Mouse (Mus musculus) ES-E14 (cell line): ENCODE data around the gene Pabpn1.

Experiments
- CHD2 ChIP-seq: IDR thresholded peaks from 2 replicates; pipeline ENCODE4 v1.6.1; 2014; ENCODE audit warnings: mild to moderate bottlenecking, low read depth, low read length, inconsistent platforms
- HCFC1 ChIP-seq: IDR thresholded peaks from 2 replicates; pipeline ENCODE4 v1.6.1; 2012; ENCODE audit warnings: low read length, inconsistent platforms, borderline replicate concordance; ENCODE audit not compliant: insufficient read depth
- ZNF384 ChIP-seq: IDR thresholded peaks from 2 replicates; pipeline ENCODE4 v1.6.1; 2012; ENCODE audit warnings: low read depth, low read length, inconsistent platforms

GRCm38 (mm10) chr14:54926401-54927158 lies 34.3 kb downstream of the Pabpn1 start:
- peak; percentile 87 for TF ChIP-seq CHD2
- TF ChIP-seq HCFC1: no peak
- TF ChIP-seq ZNF384: no peak
